Mouse (Mus musculus) E14TG2a.4 (cell line): ENCODE results near the gene Nog.

Experiments used
- H3K27me3 ChIP-seq: 2 replicates; pipeline ENCODE4 v1.6.1; 2014; ENCODE audit warnings: low read length, control low read depth; ENCODE audit not compliant: insufficient read depth
- H3K36me3 ChIP-seq: 2 replicates; pipeline ENCODE4 v1.6.1; 2014; ENCODE audit warnings: low read length, control low read depth; ENCODE audit not compliant: insufficient read depth
- H3K4me1 ChIP-seq: replicated peaks from 2 replicates; pipeline ENCODE4 v1.6.1; 2014; ENCODE audit warnings: low read depth, low read length, control low read depth
- H3K4me3 ChIP-seq: replicated peaks from 2 replicates; pipeline ENCODE4 v1.5.1; 2014; ENCODE audit warnings: mild to moderate bottlenecking, low read length
- H3K9me3 ChIP-seq: 2 replicates; pipeline ENCODE4 v1.6.1; 2014; ENCODE audit warnings: low read length, control low read depth
- CTCF ChIP-seq: conservative IDR thresholded peaks from 2 replicates; pipeline ENCODE4 v1.5.1; 2014; ENCODE audit warnings: low read length
- NANOG ChIP-seq: IDR thresholded peaks from 2 replicates; pipeline ENCODE4 v1.6.1; 2014; ENCODE audit warnings: borderline replicate concordance, low read length, mixed read lengths
- POU5F1 ChIP-seq: IDR thresholded peaks from 2 replicates; pipeline ENCODE4 v1.6.1; 2014; ENCODE audit warnings: low read length, borderline replicate concordance

Nog gene

DNA sequence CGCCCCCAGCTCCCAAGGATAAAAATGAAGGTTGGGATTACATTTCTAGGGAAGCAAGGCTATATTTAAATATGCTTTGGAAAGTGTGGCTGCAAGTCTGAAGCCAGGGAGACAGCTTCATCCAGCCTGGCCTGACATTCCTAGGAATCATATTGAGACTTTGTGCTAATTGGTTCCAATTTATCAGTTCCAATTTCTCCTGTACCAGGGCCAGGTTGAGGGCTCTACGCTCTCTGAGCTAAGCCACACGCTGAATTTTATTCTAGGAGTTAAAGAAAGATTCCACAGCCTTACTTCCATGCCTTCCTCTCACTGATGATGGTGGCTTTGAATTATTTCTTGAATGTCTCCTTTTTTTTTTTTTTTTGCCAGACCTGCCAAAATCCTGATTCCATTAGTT lies 15.6 kb upstream of the Nog start:
- no peak overlapping the region for H3K4me3 ChIP-seq
- H3K36me3 ChIP-seq, result no peaks in the 10 kb centered on the region
- H3K27me3 ChIP-seq, result peaks cover 4% of the 10 kb centered on the region; the same call in 1 of the 2 replicates
- TF ChIP-seq CTCF (no peak), NANOG (no peak), POU5F1 (no peak)
- no peaks in the 10 kb centered on the region for H3K9me3 ChIP-seq
- H3K4me1 ChIP-seq, result no peaks in the 10 kb centered on the region

DNA sequence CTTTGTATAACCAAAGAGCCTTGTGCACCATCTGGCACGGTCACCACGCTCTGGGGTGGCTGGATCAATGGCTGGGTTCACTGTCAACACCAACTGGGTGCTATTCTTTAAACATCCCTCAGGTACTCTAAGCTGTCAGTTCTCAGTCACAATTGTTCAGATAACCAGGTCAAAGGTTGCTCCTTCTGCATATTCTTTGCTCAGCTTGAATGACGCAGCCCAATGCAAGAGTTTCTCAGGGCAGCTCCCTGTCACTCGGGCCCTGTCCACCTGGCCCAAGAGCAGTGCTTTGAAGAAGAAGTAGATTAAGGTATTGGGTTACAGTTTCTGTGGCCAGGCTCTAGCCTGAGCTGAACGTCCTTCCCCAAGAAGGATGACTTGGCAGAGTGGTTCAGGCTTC lies 12.2 kb upstream of the Nog start:
- no peak overlapping the region for H3K4me3 ChIP-seq
- H3K9me3 ChIP-seq, result no peaks in the 10 kb centered on the region
- no peaks in the 10 kb centered on the region for H3K4me1 ChIP-seq
- no peaks in the 10 kb centered on the region for H3K36me3 ChIP-seq
- no peak for TF ChIP-seq POU5F1
- TF ChIP-seq NANOG, result no peak
- TF ChIP-seq CTCF, result no peak
- peaks cover 9% of the 10 kb centered on the region; the same call in 1 of the 2 replicates for H3K27me3 ChIP-seq

GRCm38 (mm10) chr11:89312378-89312777 lies 10.2 kb upstream of the Nog start:
- Histone ChIP-seq H3K4me3 (no peak overlapping the region), H3K36me3 (no peaks in the 10 kb centered on the region)
- no peak for TF ChIP-seq NANOG
- no peak for TF ChIP-seq CTCF
- TF ChIP-seq POU5F1, result no peak

DNA sequence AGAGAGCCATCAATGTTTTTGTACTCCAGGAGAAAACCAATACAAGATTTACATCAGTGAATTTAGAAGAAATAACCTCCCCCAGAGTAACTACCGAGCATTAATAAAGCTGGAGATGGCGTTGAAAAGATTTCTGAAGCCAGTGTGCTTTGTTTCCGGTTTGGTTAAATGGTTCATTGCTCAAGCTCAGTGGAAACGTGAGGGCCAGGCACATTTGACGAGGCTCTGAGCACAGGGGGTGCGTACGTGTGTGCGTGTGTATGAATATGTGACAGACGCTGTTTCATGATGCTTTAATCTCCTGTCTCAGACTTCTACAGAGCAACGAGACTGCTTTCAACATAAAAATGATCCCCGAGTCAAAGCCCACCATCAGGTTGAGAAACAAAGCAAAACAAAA lies 8.1 kb upstream of the Nog start:
- H3K9me3 ChIP-seq, result peaks cover 6% of the 10 kb centered on the region
- H3K27me3 ChIP-seq, result peaks cover 31% of the 10 kb centered on the region
- no peak for TF ChIP-seq CTCF
- TF ChIP-seq POU5F1, result no peak
- no peak for TF ChIP-seq NANOG
- no peaks in the 10 kb centered on the region for H3K4me1 ChIP-seq
- no peaks in the 10 kb centered on the region for H3K36me3 ChIP-seq
- H3K4me3 ChIP-seq, result no peak overlapping the region

More at GRCm38 (mm10) chr11:89312378-89312777, 10.2 kb upstream of the Nog start:
- H3K4me1 ChIP-seq, result no peaks in the 10 kb centered on the region
- no peaks in the 10 kb centered on the region for H3K9me3 ChIP-seq
- H3K27me3 ChIP-seq, result peaks cover 16% of the 10 kb centered on the region; the same call in 1 of the 2 replicates

DNA sequence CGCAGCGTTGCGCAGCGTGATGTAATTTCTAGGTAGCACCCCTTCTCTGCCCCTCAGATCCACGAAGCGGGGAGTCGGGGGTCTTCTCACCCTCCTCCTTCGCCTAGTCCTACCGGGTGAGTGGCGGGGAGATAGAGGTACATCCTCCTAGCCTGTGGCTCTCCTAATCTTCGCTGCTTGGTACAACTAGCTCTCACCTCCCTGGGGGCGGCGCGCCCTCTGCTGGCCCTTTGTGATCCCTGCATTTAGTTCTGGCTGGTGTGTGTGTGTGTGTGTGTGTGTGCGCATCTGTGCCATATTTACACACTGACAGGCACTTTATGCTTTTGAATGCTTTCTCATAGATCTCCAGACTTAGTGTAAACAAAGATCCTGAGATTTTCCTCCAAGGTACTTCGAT lies 1.3 kb upstream of the Nog start:
- peaks cover 63% of the 10 kb centered on the region for H3K27me3 ChIP-seq
- peak overlapping the region; percentile 84 for H3K4me3 ChIP-seq
- peaks cover 19% of the 10 kb centered on the region; the same call in 1 of the 2 replicates for H3K4me1 ChIP-seq
- TF ChIP-seq NANOG (no peak), CTCF (peak; percentile 74), POU5F1 (no peak)
- peaks cover 6% of the 10 kb centered on the region for H3K9me3 ChIP-seq
- H3K36me3 ChIP-seq, result no peaks in the 10 kb centered on the region

DNA sequence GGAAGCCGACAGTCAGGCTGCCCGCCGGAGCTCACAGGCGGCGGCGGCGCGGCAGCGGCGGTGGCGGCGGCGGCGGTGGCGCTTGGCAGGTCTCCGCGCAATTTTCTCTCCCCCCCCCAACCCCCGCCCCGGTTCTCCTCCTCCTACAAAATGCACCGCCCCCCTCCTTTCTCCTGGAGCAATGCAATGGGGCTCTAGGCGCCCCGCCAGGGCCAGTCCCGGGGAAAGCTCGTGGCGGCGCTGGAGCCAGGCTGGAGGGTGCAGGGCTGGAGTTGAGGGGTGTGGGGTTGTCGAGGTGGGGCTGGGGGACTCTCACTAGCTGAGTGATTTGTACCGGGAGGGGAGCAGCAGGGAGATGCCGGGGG lies 666 bp upstream of the Nog start:
- Histone ChIP-seq H3K4me1 (peaks cover 22% of the 10 kb centered on the region; the same call in 1 of the 2 replicates), H3K9me3 (peaks cover 6% of the 10 kb centered on the region), H3K36me3 (no peaks in the 10 kb centered on the region), H3K27me3 (peaks cover 69% of the 10 kb centered on the region), H3K4me3 (peak overlapping the region; percentile 84)
- TF ChIP-seq POU5F1 (no peak), NANOG (no peak), CTCF (no peak)

DNA sequence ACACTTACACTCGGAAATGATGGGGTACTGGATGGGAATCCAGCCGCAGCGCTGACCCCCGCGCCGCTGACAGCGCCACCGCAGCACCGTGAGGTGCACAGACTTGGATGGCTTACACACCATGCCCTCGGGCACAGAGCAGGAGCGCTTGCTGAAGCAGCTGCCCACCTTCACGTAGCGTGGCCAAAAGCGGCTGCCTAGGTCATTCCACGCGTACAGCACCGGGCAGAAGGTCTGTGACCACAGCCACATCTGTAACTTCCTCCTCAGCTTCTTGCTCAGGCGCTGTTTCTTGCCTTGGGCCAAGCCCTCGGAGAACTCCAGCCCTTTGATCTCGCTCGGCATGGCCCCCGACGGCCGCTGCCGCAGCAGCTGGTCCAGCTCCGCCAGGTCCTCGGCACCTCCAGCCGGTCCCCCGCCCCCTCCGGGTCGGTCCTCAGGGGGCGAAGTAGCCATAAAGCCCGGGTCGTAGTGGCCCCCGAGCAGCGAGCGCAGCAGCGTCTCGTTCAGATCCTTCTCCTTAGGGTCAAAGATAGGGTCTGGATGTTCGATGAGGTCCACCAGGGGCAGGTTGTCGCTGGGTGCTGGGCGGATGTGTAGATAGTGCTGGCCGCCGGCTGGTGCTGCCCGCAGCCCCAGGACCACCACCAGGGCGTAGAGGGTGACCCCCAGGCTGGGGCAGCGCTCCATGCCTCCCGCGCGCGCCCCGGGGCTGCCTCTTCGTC lies 639 bp downstream of the Nog start:
- TF ChIP-seq NANOG (no peak), POU5F1 (no peak), CTCF (no peak)
- Histone ChIP-seq H3K36me3 (no peaks in the 10 kb centered on the region), H3K4me1 (peaks cover 25% of the 10 kb centered on the region; the same call in 1 of the 2 replicates), H3K4me3 (peak overlapping the region; percentile 84), H3K9me3 (peaks cover 4% of the 10 kb centered on the region), H3K27me3 (peaks cover 67% of the 10 kb centered on the region)

GRCm38 (mm10) chr11:89299784-89300775 lies 2.1 kb downstream of the Nog start:
- peaks cover 74% of the 10 kb centered on the region for H3K27me3 ChIP-seq
- no peaks in the 10 kb centered on the region for H3K9me3 ChIP-seq
- 0 out of 2 replicates have a peak overlapping the region, but pooled peaks have one; percentile 13 for H3K4me3 ChIP-seq
- no peak for TF ChIP-seq CTCF
- TF ChIP-seq NANOG, result no peak
- TF ChIP-seq POU5F1, result no peak
- peaks cover 25% of the 10 kb centered on the region; the same call in 1 of the 2 replicates for H3K4me1 ChIP-seq
- no peaks in the 10 kb centered on the region for H3K36me3 ChIP-seq
